Mouse (Mus musculus) embryonic facial prominence, embryonic 15.5 days (tissue): Measurements from ENCODE around the gene Myo7a. TPM values are rescaled to one million over a fixed set of nuclear protein-coding genes. Genes with fewer than 3 reads are reported as not detected.

Experiments used
- ATAC-seq: fragments of 200-750 bp; cut with Nextera tagmentation; 2 replicates; pipeline ENCODE4 v1.8.0; 2017; ENCODE audit warnings: low read depth, moderate TSS enrichment; ENCODE audit not compliant: insufficient number of reproducible peaks, low FRiP score, low TSS enrichment
- H3K27ac ChIP-seq: fragments of 300-500 bp; sonication (generic); replicated peaks from 2 replicates; pipeline ENCODE4 v1.5.1; 2015; ENCODE audit warnings: mild to moderate bottlenecking, inconsistent platforms
- H3K27me3 ChIP-seq: fragments of 300-500 bp; sonication (generic); 2 replicates; pipeline ENCODE4 v1.6.1; 2015; ENCODE audit warnings: inconsistent platforms
- H3K36me3 ChIP-seq: fragments of 300-500 bp; sonication (generic); 2 replicates; pipeline ENCODE4 v1.6.1; 2015; ENCODE audit warnings: mild to moderate bottlenecking, inconsistent platforms
- H3K4me1 ChIP-seq: fragments of 300-500 bp; sonication (generic); 2 replicates; pipeline ENCODE4 v1.6.1; 2015; ENCODE audit warnings: inconsistent platforms
- H3K4me2 ChIP-seq: fragments of 300-500 bp; sonication (generic); replicated peaks from 2 replicates; pipeline ENCODE4 v1.6.1; 2015; ENCODE audit warnings: mild to moderate bottlenecking, inconsistent platforms
- H3K4me3 ChIP-seq: fragments of 300-500 bp; sonication (generic); replicated peaks from 2 replicates; pipeline ENCODE4 v1.5.1; 2015; ENCODE audit warnings: mild to moderate bottlenecking, inconsistent platforms
- H3K9ac ChIP-seq: fragments of 300-500 bp; sonication (generic); 2 replicates; pipeline ENCODE4 v1.6.1; 2015; ENCODE audit warnings: inconsistent platforms
- H3K9me3 ChIP-seq: fragments of 300-500 bp; sonication (generic); replicated peaks from 2 replicates; pipeline ENCODE4 v1.6.1; 2016; ENCODE audit warnings: inconsistent platforms
- WGBS: fragments of 180-500 bp; shearing (Covaris S2); methylation state at CpG from one replicate; pipeline ENCODE4 v1.1.7; 2015; 5-methylcytosine and 5-hydroxymethylcytosine counted together
- polyA plus RNA-seq: library from polyadenylated mRNA; unstranded; fragments of >200 nt; fragmentation: Nextera tagmentation; extraction: Ambion mirVana; gene quantifications from 2 replicates; pipeline ENCODE4 v1.2.1, GENCODE M21; 2015

Gene Myo7a
- polyA plus RNA-seq, 1 experiment from 2014 or later, result 7.2 TPM

DNA sequence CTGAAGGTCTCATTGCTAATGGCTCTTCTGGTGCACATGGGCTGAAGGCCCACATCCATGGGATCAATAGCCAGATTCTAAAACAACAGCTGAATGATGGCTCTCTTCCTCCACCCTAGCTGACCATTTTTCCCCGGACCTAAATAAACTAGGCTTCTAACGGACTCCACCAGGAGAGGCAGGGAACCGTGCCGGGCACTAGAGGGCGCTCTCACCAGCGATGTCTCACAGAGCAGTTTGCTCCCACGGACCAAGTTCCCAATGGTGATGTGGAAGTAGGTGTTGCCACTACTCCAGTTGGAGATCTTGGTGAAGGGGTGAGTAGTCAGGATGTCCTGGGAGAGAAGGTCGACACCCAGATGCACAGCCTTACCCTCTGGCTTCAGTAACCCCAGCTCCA is 67.3 kb downstream of the Myo7a start:
- WGBS, result 17% methylated on average over 8 of the region's 8 CpGs
- no peak for ATAC-seq
- no peaks in the 10 kb centered on the region for H3K9me3 ChIP-seq
- H3K4me1 ChIP-seq, result no peaks in the 10 kb centered on the region
- H3K9ac ChIP-seq, result no peak overlapping the region
- H3K4me2 ChIP-seq, result no peak overlapping the region
- no peak overlapping the region for H3K4me3 ChIP-seq
- H3K27ac ChIP-seq, result no peak overlapping the region
- H3K27me3 ChIP-seq, result no peaks in the 10 kb centered on the region
- no peaks in the 10 kb centered on the region for H3K36me3 ChIP-seq

DNA sequence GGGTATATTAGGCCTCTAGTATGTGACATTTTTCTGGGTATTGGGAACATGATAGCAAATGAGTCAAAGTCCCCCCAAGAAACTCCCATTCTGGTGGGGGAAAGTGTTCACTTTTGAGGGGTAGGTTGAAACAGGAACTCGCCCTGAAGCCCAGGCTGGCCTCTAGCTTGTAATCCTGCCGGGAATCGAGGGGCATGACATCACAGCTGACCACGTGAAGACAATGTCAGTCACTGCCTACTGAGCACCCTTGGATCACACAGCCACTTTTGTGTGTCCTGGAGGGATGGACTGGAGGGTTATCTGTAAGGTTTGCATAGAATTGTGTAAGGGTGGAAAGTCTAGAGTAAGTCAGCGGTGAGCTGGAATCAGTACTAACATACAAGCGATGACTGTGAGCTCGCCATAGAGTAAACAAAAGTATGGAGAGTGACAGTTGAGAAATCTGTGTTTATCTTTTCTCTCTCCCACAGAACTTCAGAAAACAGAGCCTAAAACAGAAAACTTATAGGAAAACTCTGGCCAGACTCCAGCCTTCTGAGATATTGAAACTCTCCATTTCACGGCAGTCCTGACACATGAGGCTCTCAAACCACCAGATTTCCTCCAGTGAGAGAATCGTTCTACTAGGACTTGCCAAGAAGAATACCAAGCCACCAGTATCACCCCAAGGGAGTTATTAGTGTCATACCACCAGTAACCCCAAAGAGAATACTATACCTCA is 71.1 kb downstream of the Myo7a start:
- Histone ChIP-seq H3K9ac (no peak overlapping the region), H3K4me2 (no peak overlapping the region), H3K4me1 (no peaks in the 10 kb centered on the region), H3K36me3 (no peaks in the 10 kb centered on the region), H3K27me3 (no peaks in the 10 kb centered on the region), H3K4me3 (no peak overlapping the region), H3K27ac (no peak overlapping the region), H3K9me3 (no peaks in the 10 kb centered on the region)
- WGBS, result 71% methylated on average over 9 of the region's 9 CpGs
- ATAC-seq, result no peak

DNA sequence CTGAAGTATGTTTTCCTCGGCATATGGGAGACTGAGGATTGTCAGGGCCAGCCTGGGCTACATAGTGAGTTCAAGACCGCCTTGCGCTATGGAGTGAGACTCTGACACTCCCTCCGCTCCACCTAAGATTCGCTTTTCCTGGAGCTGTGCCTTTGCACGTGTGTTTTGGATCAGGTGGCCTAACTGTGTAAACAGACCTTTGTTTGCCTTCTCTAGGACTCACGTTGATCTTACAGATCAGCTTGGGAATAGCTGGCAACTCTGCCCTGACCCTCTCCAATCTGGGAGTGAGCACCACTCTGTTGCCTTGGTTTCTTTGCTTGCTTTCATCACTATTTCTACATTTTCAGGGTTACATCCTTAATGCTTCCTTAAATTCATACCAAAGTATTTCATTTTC is 116.7 kb downstream of the Myo7a start:
- Histone ChIP-seq H3K4me2 (no peak overlapping the region), H3K36me3 (no peaks in the 10 kb centered on the region), H3K9ac (no peak overlapping the region), H3K9me3 (no peaks in the 10 kb centered on the region), H3K4me1 (no peaks in the 10 kb centered on the region), H3K27me3 (no peaks in the 10 kb centered on the region), H3K27ac (no peak overlapping the region), H3K4me3 (no peak overlapping the region)
- 75% methylated on average over 7 of the region's 7 CpGs for WGBS
- no peak for ATAC-seq

Other genes with a start within 250 kb of the Myo7a start
- not detected in 2 replicates for gene Gdpd4, start 199.6 kb downstream of the Myo7a start, polyA plus RNA-seq
- 7.3 and 10.7 TPM in 2 replicates for gene Omp, start 26.0 kb upstream of the Myo7a start, polyA plus RNA-seq
- 9.2 and 11.2 TPM in 2 replicates for gene Capn5, start 58.8 kb upstream of the Myo7a start, polyA plus RNA-seq
- gene B3gnt6, start 80.0 kb upstream of the Myo7a start, polyA plus RNA-seq, result not detected in 2 replicates
- gene Acer3, start 201.7 kb upstream of the Myo7a start, polyA plus RNA-seq, result 43.5 and 43.9 TPM in 2 replicates
- 17.0 and 20.7 TPM in 2 replicates for gene Tsku, start 241.8 kb upstream of the Myo7a start, polyA plus RNA-seq